Mouse (Mus musculus): ENCODE results near the gene Tarm1. TPM values are rescaled to one million over a fixed set of nuclear protein-coding genes. Genes with fewer than 3 reads are reported as not detected.

The Tarm1 gene
- polyA plus RNA-seq (2017; shearing (Covaris generic)), result not detected

GRCm38 (mm10) chr7:3502439-3502838 is at the start of gene Tarm1:
Gene Tarm1 (minus strand): TSS chr7:3502624.

Other genes starting within 250 kb of the Tarm1 start
- 7.9 TPM for gene Myadm, start 213.5 kb downstream of the Tarm1 start, polyA plus RNA-seq (2017; shearing (Covaris generic))
- gene Prkcg, start 213.4 kb downstream of the Tarm1 start, polyA plus RNA-seq (2017; shearing (Covaris generic)), result 0.20 TPM
- gene Cacng7, start 169.7 kb downstream of the Tarm1 start, polyA plus RNA-seq (2017; shearing (Covaris generic)), result not detected
- gene Cacng8, start 111.9 kb downstream of the Tarm1 start, polyA plus RNA-seq (2017; shearing (Covaris generic)), result not detected
- gene Cacng6, start 78.4 kb downstream of the Tarm1 start, polyA plus RNA-seq (2017; shearing (Covaris generic)), result not detected
- gene Oscar, start 113.5 kb upstream of the Tarm1 start, polyA plus RNA-seq (2017; shearing (Covaris generic)), result not detected
- gene Ndufa3, start 114.7 kb upstream of the Tarm1 start, polyA plus RNA-seq (2017; shearing (Covaris generic)), result 317 TPM
- 16.6 TPM for gene Tfpt, start 127.3 kb upstream of the Tarm1 start, polyA plus RNA-seq (2017; shearing (Covaris generic))
- 46.4 TPM for gene Prpf31, start 127.4 kb upstream of the Tarm1 start, polyA plus RNA-seq (2017; shearing (Covaris generic))
- gene Cnot3, start 142.6 kb upstream of the Tarm1 start, polyA plus RNA-seq (2017; shearing (Covaris generic)), result 81.6 TPM
- gene Leng1, start 163.2 kb upstream of the Tarm1 start, polyA plus RNA-seq (2017; shearing (Covaris generic)), result 26.8 TPM
- 2.6 TPM for gene Tmc4, start 174.9 kb upstream of the Tarm1 start, polyA plus RNA-seq (2017; shearing (Covaris generic))
- 12.9 TPM for gene Tsen34, start 190.2 kb upstream of the Tarm1 start, polyA plus RNA-seq (2017; shearing (Covaris generic))
- gene Mboat7, start 190.9 kb upstream of the Tarm1 start, polyA plus RNA-seq (2017; shearing (Covaris generic)), result 73.7 TPM
- 2,082 TPM for gene Rps9, start 201.4 kb upstream of the Tarm1 start, polyA plus RNA-seq (2017; shearing (Covaris generic))
- 0.34 TPM for gene Pirb, start 217.8 kb upstream of the Tarm1 start, polyA plus RNA-seq (2017; shearing (Covaris generic))

Data from effector memory CD4-positive, alpha-beta T cell, adult 5 months (primary cell).